Mouse (Mus musculus) gastrocnemius, adult 2 months (tissue): Measurements from ENCODE around the gene Ptprcap. TPM values are rescaled to one million over a fixed set of nuclear protein-coding genes. Genes with fewer than 3 reads are reported as not detected.
"Not testable (repeated sequence)": the region's sequence is repeated elsewhere in the genome, so short reads cannot be mapped to it uniquely, and the experiment has no call there.

Experiments
- DNase-seq: peaks from one replicate; pipeline ENCODE4 v3.0.0; 2022
- H3K27ac ChIP-seq: fragments of 200-600 bp; 2 replicates; pipeline ENCODE4 v1.8.1; 2022; ENCODE audit warnings: mild to moderate bottlenecking
- H3K4me3 ChIP-seq: fragments of 200-600 bp; 2 replicates; pipeline ENCODE4 v1.8.1; 2022; ENCODE audit warnings: mild to moderate bottlenecking, moderate library complexity
- CTCF ChIP-seq: fragments of 200-600 bp; IDR thresholded peaks from 2 replicates; pipeline ENCODE4 v1.8.1; 2022; ENCODE audit warnings: antibody characterized with exemption, mild to moderate bottlenecking, moderate library complexity
- intact Hi-C: fragments of 180-260 bp; cut with DNase I; formaldehyde crosslinking; loops from one replicate; pipeline ENCODE4 v1.15.1; 2025
- total RNA-seq, 2 experiments: library from RNA; stranded (reverse); gene quantifications; 2 replicates each; pipeline ENCODE4 v1.2.3; 2021

Ptprcap gene
- total RNA-seq, 2 experiments from 2014 or later: 0.43 TPM; not detected in 1

- DNase-seq: no peak
- intact Hi-C loops: no loop called here
- Histone ChIP-seq H3K27ac (peak overlapping the region; percentile 55; the same call in 1 of the 2 replicates), H3K4me3 (no peak overlapping the region)
- no peak for TF ChIP-seq CTCF
Measured at GRCm38 (mm10) chr19:4130106-4130505, 23.3 kb upstream of the Ptprcap start.

GRCm38 (mm10) chr19:4131075-4131474 is 22.3 kb upstream of the Ptprcap start:
- no peak for DNase-seq
- Histone ChIP-seq H3K27ac (no peak overlapping the region), H3K4me3 (no peak overlapping the region)
- no peak for TF ChIP-seq CTCF
- intact Hi-C loops: no loop called here

GRCm38 (mm10) chr19:4131768-4132167 is 21.6 kb upstream of the Ptprcap start:
- Histone ChIP-seq H3K4me3 (no peak overlapping the region), H3K27ac (no peak overlapping the region)
- intact Hi-C loops: no loop called here
- TF ChIP-seq CTCF: no peak
- DNase-seq: no peak

- TF ChIP-seq CTCF: no peak
Measured at GRCm38 (mm10) chr19:4134354-4134753, 19.1 kb upstream of the Ptprcap start.

GRCm38 (mm10) chr19:4135229-4135962 is 18.0 kb upstream of the Ptprcap start:
- H3K27ac ChIP-seq, H3K4me3 ChIP-seq, DNase-seq, intact Hi-C loops: not testable (repeated sequence)

More at GRCm38 (mm10) chr19:4134354-4134753, 19.1 kb upstream of the Ptprcap start:
- no peak for DNase-seq
- Histone ChIP-seq H3K4me3 (no peak overlapping the region), H3K27ac (no peak overlapping the region)
- intact Hi-C loops: no loop called here

- intact Hi-C loops, H3K27ac ChIP-seq, DNase-seq, H3K4me3 ChIP-seq: not testable (repeated sequence)
- peak; percentile 53 for TF ChIP-seq CTCF
Measured at GRCm38 (mm10) chr19:4135963-4136345, 17.4 kb upstream of the Ptprcap start.

- DNase-seq: no peak
- H3K27ac ChIP-seq: no peak overlapping the region
- TF ChIP-seq CTCF: no peak
- intact Hi-C loops: no loop called here
- H3K4me3 ChIP-seq: no peak overlapping the region
Measured at GRCm38 (mm10) chr19:4136463-4136862, 16.9 kb upstream of the Ptprcap start.

GRCm38 (mm10) chr19:4137913-4138312 is 15.5 kb upstream of the Ptprcap start:
- intact Hi-C loops: no loop called here
- no peak overlapping the region for H3K4me3 ChIP-seq
- H3K27ac ChIP-seq: no peak overlapping the region
- DNase-seq: no peak
- TF ChIP-seq CTCF: no peak

GRCm38 (mm10) chr19:4139446-4139845 is 14.0 kb upstream of the Ptprcap start, which contains the start of gene Gpr152:
Gene Gpr152, plus strand, starts transcription at chr19:4139787.
- TF ChIP-seq CTCF: no peak
- Histone ChIP-seq H3K4me3 (no peak within 1 kb of the TSS), H3K27ac (no peak within 1 kb of the TSS)
- DNase-seq: no peak
- intact Hi-C loops: no loop called here

- intact Hi-C loops: no loop called here
- TF ChIP-seq CTCF: no peak
- Histone ChIP-seq H3K4me3 (no peak overlapping the region), H3K27ac (no peak overlapping the region)
- no peak for DNase-seq
Measured at GRCm38 (mm10) chr19:4140147-4140546, 13.3 kb upstream of the Ptprcap start.

- intact Hi-C loops: no loop called here
- no peak for TF ChIP-seq CTCF
- DNase-seq: peak; percentile 38
- Histone ChIP-seq H3K4me3 (no peak overlapping the region), H3K27ac (no peak overlapping the region)
Measured at GRCm38 (mm10) chr19:4142416-4143173, 10.8 kb upstream of the Ptprcap start.

GRCm38 (mm10) chr19:4143759-4144268 is 9.6 kb upstream of the Ptprcap start, which contains the start of gene Cabp4:
Gene Cabp4, minus strand, starts transcription at chr19:4144033.
- no peak within 1 kb of the TSS for H3K4me3 ChIP-seq
- TF ChIP-seq CTCF: no peak
- DNase-seq: no peak
- H3K27ac ChIP-seq: peak within 1 kb of the TSS; percentile 96
- intact Hi-C loops: no loop called here
